Mouse (Mus musculus): ENCODE measurements at regions not wholly inside any gene's neighbourhood (a gene's known extent, or its start where the extent isn't known, plus 50 kb on each side); places are given as distances from the start of the nearest gene placed in this dataset.
"Not testable (repeated sequence)": the region's sequence is repeated elsewhere in the genome, so short reads cannot be mapped to it uniquely, and the experiment has no call there.

DNA sequence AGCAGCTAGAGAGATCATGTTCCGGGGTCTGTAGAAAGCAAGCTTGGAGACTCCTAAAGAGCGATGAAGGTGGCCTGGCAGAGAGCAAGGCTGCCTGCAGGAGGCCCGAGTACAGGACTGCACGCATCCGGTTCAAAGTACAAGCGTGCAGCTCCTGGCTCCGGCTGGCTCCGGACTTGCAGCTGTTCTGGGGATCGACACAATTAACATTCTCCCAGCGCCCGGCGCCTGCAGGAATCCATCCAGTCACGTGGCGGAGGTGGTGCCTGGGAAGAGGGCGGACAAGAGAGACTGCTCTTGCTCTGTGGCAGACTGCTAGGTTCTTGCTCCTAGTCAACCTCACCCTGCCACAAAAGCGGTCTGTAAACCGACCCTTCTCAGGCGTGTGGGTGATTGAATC lies 86.9 kb downstream of the Bdh1 start:
- peak; percentile 76 for DNase-seq

DNA sequence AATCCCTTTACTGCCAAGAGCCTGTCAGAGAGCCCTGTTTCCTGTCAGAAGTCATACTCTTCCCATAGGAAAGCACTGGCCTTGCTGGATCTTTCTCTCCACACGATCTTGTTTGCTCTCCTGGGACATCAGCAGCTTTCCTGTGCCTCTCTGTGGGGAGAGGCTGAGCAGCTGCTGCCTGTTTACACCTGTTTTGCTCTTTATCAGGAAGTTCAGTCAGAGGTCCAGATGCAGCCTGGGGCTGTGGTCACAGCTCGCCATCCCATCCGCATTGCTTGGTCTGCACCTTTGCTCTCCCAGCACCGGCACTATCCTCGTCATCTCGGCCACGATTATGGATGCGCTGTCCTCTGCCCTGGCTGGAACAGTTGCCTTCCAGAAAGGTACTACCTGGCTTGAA lies 88.0 kb downstream of the Bdh1 start:
- no peak for DNase-seq

DNA sequence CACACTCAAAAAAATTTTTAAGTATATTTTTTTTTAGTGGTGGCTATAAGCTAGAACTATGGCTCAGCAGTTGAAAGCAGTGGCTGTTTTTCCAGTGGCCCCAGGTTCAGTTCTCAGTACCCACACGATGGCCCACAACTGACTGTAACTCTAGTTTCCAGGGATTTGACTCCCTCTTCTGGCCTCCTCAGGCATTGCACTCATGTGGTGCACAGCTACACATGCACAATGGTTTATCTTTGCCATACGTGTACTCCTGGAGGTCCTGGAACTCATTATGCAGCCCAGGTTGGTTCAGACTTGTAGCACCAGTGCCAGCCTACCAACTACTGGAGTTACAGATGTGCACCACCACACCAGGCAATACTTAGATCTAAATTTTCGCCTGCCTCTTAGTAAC lies 96.7 kb downstream of the Bdh1 start:
- no peak for DNase-seq

DNA sequence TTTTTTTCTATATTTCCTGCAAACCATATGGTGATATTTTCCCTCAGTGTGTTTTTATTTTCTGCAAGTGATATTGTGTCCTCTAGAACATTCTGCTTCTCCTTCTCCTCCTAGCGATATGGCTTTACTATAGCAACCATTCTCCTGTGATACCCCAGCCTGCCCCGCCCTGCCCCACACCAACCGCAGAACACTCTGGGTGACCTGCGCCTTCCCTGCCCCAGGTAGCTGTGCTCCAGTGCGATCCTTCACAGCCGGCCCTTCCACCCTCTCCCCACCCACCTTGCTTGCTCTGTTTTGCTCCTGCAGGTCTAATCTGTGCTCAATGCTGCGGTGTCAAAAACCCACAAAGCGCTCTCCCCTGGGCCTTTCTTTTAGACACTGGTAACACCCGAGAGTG lies 98.0 kb downstream of the Bdh1 start:
- no peak for DNase-seq

DNA sequence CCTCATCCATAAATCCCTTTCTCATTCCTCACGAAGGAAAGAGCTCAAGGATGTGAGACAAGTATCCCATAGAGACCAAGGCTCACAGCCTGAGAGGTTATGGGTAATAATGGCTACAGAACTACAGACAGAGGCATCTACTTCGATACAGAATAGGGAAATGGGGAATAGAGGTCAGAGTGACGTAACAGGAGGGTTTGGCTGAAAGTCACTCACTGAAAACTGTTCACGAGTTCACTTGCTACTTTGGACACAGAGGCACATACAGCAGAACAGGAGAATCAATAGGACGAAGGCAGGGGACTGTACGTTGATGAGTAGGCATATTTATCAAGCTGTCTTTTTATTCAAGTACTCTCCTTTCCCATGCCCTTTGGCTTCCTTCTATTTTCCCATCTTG lies 99.7 kb downstream of the Bdh1 start:
- no peak for DNase-seq

DNA sequence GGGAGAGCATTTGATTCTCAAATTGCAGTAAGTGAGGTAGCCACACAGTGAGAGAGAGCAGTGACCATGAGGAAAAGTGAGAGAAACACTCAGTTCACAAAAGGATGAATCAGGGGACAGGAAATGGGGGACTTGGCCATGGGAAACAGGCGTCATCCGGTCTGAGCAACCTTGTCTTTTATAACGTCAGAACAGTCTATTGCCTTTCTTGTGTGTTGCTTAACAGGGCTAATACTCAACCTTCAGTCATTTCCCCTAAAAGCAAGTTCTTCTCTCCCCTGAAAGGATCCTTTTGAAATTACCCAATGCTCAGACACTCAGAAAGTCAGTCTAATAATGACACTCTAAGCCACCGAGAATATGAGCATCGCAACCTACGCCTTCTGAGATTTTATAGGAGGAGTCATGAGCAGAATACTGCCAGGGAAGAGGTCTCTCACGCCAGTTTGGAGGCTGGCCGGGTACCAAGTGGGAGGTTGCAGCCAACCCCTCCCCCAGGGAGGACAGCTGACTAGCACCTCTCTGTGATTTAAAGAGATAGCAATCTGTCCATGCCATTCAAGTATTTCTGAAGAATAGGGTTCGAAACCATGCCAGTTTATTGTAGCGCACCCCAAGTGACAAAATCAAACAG lies 104.7 kb downstream of the Bdh1 start:
- no peak for DNase-seq

DNA sequence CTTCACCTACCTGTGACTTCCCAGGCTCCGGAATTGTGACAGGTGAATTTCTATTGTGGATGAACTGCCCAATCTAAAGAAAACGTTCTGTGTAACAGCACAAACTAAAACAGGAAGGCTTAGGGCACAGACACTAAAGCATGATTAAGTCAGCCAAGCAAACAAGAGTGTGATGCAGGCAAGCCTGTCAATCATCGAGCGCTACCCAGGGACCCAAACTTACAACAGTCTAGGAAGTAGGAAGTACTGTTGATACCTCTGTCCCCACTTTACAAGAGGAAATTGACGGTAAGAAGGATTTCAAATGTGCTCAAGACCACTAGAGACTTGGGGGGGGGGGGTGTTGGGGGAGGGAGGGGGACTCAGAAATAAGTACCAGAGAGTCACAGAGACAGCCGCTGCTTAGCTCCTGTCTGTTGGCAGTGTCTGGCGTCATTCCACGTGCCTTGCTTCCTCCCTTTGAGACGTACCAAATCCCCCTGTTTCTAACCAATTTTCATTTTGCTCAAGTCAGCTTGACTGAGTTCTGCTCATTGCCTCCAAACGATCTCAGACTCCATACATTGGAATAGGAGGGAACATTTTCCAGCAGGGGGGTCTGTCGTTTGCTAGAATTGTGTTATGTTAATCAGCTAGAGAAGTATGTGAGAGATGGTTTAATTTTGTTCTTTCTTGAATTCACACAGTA lies 106.7 kb downstream of the Bdh1 start:
- no peak for DNase-seq

DNA sequence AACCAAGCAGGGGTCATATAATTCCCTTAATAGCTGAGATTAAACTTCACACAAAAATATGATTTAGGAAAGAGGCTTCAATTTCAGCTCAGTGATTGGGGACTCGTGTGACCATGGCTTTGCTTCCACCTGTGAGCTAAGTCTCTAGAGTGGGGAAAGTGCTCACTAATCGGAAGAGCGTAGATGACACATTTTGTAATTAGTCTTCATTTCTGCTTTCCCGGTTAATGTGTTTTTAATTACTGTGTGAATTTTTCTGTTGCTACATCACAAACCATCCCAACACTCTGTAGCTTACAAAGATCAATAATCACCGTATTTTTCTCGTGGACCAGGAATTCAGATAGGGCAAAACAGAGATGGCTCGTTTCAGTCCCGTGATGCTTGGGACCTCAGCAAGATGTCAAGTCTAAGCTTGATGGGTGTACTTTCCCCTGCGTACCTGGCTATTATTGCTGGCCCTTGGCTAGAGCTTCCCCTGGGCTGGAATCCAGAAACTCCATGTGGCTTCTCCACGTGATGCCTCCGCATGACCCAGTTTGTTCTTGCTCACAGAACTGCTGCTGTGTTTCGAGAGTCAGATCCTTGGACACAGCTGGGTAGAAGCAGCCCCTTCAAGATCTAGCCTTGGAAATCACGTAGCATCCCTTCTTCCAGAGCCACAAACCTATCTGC lies 107.3 kb downstream of the Bdh1 start:
- no peak for DNase-seq

DNA sequence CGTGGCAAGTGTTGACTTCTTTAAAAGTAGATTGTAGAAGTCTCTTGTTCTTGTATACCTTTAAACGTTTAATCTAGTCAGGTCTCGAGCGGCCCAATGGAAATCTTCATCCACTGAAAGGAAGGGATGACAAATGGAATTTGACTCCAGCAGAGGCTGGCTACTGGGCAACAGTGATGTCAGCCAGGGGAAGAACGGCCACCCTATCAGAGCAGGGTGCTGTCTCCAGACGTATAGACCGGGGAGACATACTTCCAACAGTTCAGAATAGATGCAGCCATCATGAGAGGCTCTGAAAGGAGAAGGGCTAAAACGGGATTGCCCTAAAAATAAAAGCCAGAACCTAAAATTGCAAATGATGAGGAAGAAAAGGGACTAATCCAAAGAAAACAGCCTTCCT lies 108.0 kb downstream of the Bdh1 start:
- no peak for DNase-seq

DNA sequence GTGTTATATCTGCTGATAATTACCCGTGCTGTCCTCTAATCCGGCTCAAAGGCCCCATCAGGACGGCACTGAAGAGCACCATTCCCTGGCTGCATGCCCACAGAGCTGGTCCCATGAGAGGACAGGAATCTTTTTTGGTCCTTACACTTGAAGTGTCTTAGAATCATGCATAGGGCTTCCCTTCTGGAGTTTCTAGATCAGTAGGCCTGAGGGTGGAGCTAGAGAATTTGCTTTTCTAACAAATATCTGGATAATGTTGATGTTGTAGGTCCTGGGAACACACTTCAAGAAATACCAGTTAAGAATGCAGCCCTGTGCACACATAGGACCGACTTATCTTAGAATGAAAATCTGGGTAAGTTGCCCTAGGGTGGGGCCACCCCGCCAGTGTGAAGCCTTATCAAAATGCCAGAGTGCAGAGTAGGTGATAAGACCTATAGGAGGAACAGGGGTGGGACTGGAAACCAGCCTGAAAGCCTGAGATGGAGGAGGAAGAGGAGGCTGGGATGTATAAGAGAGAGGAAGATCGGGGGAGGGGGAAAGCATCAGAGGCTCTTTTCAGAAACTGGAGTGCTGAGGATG lies 111.2 kb downstream of the Bdh1 start:
- peak; percentile 79 for DNase-seq

DNA sequence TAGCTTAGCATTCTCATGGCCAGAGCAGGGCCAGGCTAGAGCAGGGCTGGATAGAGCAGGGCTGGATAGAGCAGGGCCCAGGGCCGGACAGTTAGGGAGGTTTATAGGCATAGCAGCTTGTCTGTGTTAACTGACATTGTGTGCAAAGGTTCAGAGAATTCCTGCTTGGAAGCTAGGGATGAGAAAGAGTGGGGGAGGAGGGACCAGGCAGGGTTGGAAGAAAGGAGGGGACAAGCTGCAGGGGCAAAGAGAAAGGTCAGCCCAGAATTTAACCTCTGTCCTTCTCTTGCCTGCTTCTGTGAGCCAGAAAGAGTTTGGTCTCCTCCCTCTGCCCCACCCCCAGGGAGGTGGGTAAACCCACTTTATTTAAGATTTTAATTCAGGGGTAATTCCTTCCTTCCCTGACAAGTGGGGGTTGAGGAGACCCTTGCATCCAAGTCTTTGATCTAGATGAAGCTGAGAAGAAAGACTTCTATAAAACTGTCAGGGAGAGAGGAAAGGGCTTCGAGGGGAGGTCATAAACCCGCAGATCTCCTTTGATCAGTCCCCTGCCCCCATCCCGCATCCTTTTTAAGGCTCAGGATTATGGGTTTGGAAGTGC lies 112.9 kb downstream of the Bdh1 start:
- DNase-seq = no peak

DNA sequence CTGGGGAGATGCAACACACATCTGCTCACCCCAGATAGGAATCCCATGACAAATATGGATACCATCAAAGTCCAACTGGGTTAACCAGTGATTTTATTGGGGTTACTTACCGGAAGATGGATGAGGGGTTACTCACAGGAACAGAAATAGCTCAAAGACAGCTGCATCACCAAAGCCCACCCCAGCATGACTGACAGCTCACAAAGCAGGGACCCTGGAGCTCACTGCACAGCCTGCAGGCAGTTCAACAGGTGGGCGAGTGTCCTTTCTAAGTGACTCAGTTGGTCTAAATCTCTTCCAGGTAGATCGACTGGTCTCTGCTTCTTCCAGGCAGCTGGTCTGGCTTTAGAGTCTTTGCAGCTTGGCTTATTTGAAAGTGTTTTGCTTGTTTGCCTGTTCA lies 114.2 kb downstream of the Bdh1 start:
- no peak for DNase-seq

DNA sequence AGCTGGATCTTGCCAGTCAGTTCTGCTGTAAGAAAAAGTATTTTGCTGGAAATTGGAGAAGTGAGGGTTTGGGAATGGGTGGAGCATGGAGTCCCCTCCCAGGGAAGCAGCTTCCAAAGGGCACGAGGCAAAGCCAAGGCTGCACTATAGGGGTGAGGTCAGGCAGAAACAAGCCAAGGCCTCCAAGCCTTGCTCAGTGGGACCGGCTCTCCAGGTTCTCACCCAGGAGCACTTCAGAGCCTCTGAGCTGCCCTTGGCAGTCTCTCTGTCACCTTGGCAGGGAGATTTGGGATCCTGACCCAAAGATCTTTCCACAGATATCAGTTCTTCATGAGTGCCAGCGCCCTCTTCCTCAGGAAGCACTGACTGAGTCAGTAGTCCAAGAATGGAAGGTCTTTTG lies 116.5 kb downstream of the Bdh1 start:
- DNase-seq = no peak

DNA sequence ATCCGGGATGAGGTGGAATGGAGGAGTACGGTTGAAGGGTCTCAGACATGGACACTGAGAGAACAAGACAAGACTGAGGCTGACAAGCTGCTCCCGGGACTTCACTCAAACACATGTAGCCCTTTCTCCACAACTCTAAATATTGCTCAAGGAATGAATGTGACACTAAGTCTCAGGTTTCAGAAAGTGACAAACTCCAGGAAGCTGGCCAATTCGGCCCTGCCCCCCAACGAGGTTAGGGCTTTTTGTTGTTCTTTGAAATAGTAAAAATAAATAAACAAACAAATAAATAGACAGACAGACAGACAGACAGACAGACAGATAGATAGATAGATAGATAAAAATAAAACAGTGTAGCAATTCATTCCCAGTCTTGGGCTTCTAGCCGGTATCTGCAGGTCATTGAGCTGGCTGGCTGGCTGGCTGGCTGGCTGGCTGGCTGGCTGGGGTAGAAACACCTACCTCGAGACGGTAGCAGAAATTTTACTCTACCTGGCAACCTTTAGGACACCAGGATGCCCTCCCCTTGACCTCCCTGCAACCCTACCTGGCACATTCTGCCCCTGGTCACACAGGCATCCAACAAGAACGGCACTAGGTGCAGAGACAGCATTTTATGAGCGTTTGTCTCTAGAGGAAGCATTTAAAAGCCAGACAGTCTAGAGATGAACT lies 119.6 kb upstream of the Dlg1 start:
- no peak for DNase-seq

DNA sequence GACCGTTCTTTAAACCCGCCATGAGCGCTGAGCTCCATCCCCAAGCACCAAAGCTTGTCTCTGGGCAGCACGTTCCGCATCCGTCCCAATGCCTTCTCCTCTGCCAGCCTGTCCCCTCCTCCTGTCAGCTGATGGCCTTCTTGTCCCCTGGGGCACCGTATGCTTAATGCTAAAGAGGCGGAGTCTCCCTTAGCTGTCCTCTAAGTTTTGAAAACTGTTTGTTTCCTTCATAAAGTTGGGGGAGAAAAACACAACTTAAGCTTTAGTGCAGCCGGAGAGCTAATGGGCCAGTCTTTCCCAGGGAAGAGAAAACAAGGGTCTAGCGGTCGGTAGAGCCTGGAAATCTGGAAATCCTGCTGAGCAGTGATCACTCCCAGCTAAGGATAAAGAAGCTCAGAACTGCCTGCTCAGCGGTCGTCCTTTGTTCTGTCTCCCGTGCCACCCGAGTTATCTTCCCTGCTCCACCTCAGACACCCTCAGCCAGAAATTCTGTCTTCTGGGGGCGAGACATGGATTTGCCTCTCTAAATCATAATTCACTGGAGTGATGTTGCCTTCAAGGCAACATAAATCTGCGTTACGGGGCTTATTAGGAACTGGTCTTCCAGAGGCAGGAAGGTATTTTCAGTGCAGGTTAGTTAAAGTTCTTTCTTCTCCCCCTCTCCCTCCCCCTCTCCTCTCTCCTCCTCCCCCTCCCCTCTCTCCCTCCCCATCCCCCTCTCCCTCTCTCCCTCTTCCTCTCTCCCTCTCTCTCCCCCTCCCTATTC lies 117.0 kb upstream of the Dlg1 start:
- no peak for DNase-seq

DNA sequence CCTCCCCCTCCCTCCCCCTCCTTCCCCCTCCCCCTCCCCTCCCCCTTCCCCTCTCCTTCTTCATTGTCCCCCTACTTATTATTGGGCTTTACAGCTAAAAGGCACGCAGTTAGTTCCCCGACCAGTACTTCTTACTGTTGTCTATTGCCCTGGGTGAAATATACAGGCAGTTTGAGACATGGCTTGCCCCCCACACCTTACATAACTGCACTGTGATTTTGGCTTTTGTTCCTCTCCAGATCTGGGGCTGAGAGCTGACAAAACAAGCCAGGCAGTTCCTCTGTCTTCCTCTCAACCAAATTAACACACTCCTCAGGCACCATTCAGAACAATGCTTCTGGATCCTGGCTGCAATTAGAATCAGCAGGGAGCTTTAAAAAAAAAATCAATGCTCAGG lies 116.4 kb upstream of the Dlg1 start:
- DNase-seq = no peak

DNA sequence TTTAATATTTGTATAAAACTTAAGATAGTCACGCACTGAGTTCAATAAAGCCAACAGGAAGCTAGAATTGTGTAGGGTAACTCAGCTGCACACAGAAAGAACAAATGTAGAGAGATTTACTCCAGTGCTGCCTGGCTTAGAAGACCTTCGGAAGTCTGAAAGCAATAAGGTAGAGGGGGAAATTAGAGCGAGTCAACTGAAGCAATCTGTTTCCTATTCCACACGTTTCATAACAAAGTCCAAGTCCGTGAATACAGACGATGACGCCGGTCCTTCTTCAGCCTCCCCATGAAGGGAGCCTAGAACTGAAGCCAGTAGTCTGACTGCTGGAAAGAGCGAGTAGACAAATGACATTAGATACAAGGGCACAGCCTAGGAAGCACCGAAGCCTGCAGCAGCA lies 115.9 kb upstream of the Dlg1 start:
- DNase-seq = no peak

DNA sequence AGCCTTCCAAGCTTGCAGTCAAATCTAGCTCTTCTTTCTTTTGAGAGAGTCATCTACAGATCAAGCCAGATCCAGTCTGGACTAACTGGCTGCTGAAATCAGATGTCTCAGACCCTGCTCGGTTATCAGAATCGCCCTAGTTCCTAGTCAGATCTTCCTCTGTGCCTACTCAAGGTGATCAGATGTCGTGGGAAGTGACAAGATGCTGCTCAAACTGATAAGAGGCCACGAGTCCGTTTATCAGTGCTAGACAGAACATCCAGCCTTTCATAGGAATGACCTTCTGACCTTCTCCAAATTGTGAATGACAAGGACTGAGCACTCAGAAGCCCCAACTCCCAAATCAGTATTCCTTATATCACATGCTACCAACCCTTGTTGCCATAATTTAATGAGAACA lies 113.3 kb upstream of the Dlg1 start:
- no peak for DNase-seq

DNA sequence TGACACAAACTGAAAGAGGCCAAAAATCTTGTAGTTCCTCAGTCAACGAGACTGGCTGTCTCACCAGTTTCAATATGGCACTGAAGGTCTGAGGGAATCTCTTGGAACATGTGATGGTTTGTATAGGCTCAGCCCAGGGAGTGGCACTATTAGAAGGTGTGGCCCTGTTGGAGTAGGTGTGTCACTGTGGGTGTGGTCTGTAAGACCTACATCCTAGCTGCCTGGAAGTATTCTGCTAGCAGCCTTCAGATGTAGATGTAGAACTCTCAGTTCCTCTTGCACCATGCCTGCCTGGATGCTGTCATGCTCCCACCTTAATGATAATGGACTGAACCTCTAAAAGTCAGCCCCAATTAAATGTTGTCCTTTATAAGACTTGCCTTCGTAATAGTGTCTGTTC lies 112.7 kb upstream of the Dlg1 start:
- DNase-seq = not testable (repeated sequence)

DNA sequence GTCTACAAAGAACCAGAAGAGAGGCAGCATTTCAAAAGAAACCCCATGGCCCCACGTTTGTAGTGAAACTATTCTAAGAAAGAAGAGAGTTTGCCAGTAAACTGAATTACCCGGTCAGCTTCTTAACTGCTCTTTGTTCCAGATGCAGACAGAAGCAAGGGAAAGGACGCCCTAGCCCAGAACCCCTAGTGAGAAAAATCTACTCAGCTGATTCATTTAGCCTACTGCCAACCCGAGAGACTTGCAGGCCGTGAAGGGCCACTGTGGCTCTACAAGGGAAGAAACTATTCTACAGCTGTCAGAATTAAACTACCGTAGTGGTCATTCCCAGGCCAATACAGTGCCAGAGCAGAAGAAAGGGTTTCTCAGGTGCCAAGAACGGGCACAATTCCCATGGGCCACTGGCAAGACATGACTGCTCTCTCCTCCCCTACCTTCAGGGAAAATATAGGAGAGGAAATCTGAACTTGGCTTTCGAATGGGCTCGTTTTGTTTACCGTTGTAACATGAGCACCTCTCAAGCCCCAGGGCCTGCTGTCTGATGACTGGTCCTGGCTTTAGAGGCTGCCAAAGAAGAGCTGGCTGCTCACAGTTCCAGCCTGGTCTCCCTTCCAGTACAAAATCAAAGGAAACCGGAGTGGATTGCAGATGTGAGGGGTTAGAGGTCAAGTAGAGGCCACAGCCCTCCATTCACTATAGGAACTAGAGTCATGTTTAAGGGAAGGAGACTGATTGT lies 111.7 kb upstream of the Dlg1 start:
- DNase-seq = no peak

DNA sequence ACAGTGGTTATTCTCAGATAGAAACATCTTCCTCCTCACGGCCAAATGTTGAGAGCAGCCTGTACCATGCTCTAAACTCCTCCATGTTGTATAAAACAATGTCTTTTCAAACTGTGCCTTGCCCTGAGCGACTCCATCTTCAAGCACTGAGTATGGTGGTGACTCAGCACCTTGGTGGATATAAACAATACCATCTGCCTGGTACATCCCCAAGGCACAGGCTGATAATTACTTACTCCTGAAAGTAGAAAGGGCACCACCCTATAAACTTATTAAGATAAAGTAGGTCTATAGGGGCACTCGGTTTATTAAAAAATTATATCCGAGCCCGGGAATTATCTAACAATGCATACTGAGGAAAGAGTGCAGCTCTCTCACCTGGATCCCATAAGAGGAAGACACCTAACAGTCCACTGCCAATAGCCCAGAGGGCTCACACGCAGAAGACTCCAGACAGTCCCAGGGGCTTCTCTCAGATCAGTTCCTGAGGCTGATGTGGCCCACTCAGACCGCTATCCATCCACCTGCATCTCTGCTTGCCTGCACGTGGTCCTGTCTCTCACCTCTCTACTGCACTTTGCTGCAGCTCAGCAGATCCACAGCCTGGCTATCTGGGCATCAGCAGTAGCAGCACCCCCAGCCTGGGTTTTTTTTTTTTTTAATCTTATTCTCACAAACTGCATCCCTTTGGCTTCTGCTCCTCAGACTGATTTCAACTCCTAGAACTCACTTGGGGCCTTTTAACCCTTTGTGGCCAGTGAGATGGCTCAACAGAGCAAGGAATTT lies 109.7 kb upstream of the Dlg1 start:
- DNase-seq = no peak
